Mouse (Mus musculus) spleen, adult 10 weeks (tissue): ENCODE results near the gene Kcnj16. TPM values are rescaled to one million over a fixed set of nuclear protein-coding genes. Genes with fewer than 3 reads are reported as not detected.

ENCODE experiments used
- polyA plus RNA-seq: library from polyadenylated mRNA; stranded (reverse); fragments of 350-450 nt; fragmentation: Illumina TruSeq; extraction: RNeasy Lipid Tissue Mini Kit (QIAGEN cat#74804); gene quantifications from one replicate; pipeline ENCODE4 v1.2.3, GENCODE M21; 2015; ENCODE audit warnings: low replicate concordance; ENCODE audit not compliant: insufficient read depth

The Kcnj16 gene
- 10.7 TPM for polyA plus RNA-seq

GRCm38 (mm10) chr11:110967762-110968135 is at the start of gene Kcnj16:
TSS of gene Kcnj16 (plus strand) at chr11:110968033.

DNA sequence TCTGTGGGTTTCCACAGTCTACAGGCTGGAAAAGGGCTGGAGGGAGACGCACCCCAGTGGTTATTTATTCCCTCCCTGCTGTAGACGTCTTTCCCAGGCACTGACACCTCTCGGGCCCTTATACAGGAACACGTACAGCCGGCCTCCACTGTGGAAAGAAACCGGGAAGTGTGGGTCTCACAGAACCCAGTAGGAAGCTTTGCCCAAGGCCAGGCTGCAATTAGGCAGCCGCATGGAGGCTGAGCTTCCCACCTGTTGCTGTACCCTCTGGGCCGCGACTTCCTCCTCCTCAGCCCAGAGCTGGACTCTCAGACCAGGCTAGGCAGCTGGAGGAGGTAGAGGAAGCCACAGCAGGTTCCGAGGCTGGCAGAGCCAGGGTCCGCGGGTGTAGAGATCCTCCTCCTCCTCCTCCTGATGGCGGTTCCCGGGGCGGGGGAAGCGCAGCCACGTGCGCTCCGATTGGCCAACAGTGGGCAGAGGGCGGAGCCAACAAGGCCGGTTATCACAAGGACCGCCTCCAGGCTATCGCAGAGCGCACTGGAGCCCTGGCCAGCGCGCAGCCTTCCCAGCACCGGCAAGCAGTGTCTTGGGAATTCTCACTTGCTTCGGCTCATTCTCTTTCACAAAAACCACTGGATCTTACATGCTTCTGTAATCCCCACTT is 97.9 kb downstream of the Kcnj16 start, which contains the start of gene Kcnj2:
Gene Kcnj2 (plus strand): TSS at position 530 of the 664 bp plus-strand sequence.

Other genes with a start within 250 kb of the Kcnj16 start
- 4.7 TPM for gene Kcnj2, start 98.1 kb downstream of the Kcnj16 start, polyA plus RNA-seq